In the genomic region with DNA sequence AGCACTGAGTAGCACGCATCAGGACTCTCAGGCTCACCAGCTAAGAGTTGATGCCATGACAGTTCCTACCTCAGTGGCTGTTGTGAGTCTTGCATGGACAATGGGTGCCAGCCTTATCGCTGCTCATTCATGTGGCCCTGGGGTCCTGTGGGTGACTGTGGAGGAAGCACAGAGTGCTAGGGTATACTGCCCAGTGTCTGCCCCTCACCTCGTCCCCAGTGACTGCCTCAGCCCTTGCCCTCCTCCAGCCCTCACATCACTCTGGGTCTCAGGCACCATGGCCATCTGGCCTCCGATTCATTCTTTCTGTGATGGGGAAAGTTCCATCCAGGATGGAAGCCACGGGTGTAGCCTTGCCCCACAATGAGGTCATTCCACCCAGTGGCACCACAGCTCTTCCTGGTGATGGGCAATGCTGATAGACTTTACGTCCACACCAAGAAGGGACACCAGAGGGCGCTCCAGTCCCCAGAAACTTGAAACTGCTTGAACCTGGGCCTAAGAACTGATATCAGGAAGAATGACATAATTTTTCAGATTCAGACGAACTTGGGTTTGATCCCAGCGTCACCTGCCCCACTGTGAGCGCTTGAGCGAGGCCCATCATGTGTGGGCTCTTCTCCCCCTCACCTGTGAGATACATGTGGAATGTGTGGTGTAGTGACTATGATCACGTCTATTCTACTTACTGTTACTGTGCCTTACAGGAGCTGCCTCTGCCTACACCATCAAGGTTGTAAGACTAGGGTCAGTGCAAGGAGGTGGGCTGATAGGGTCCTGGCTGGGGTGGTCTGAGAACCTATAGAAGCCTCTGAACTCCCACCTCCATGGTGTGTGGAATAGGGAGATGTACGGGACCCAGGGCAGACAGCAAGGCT, we compare ENCODE assay signal across 9 mouse cellular contexts. TPM values are rescaled to one million over a fixed set of nuclear protein-coding genes. Genes with fewer than 3 reads are reported as not detected.
A peak's percentile ranks its signal among the peaks of the same experiment; 100 is the strongest.
DNase-seq lines count a peak whose midpoint lies in the region; ATAC-seq lines count a peak whose summit lies in the region.
"Had no signal": no experiment of that assay in that cellular context is flagged by ENCODE, and none has a peak within 500 bp of the region (broad histone marks: within the 10 kb centered on the region; RNA-seq: fewer than 3 reads in every experiment).

No protein-coding gene starts in this region.

- 38% methylated on average over 13 of the region's 13 CpGs for WGBS in limb, embryonic 11.5 days

- no peak overlapping the region for H3K4me3 ChIP-seq in limb, embryonic 11.5 days (ENCODE audit: low read depth, low read length)
- H3K4me3 ChIP-seq: embryonic facial prominence, embryonic 12.5 days had no signal

- no peak overlapping the region for H3K27ac ChIP-seq in limb, embryonic 11.5 days (replicated peaks; ENCODE audit: low read depth, low read length)
- H3K27ac ChIP-seq: embryonic facial prominence, embryonic 12.5 days had no signal

- DNase-seq in 3134 (ENCODE audit: extremely low read depth, insufficient read length, low spot score) = peak; percentile 54
- DNase-seq in ZHBTc4 (ENCODE audit: low read depth, low spot score) = peak; percentile 78
- peak; percentile 83 to 87 for DNase-seq in cerebellum, postnatal 4 days (ENCODE audit: low spot score in 2 of 2)
- peak; percentile 68 to 69 for DNase-seq in gastrocnemius, adult 8-10 months (ENCODE audit: low spot score in 2 of 2)
- peak; percentile 84 for DNase-seq in kidney, adult 18-20 months
- peak; percentile 88 for DNase-seq in limb, embryonic 11.5 days (ENCODE audit: low spot score)
- DNase-seq in naive thymus-derived CD4-positive, alpha-beta T cell, adult 2 months (ENCODE audit: low read depth) = peak; percentile 85
- DNase-seq in spleen, postnatal 4 days (ENCODE audit: low spot score in 2 of 2) = peak; percentile 80 to 94

- no peak for ATAC-seq in limb, embryonic 11.5 days (ENCODE audit: insufficient number of reproducible peaks, low FRiP score, low TSS enrichment, low read depth)

- H3K4me2 ChIP-seq in limb, embryonic 11.5 days (ENCODE audit: low read depth, severe bottlenecking) = no peak overlapping the region
- H3K4me2 ChIP-seq: embryonic facial prominence, embryonic 12.5 days had no signal

- H3K4me1 ChIP-seq in limb, embryonic 11.5 days (ENCODE audit: control insufficient read depth, insufficient read depth, low read length) = no peaks in the 10 kb centered on the region
- H3K4me1 ChIP-seq: embryonic facial prominence, embryonic 12.5 days had no signal

- H3K36me3 ChIP-seq in limb, embryonic 11.5 days (ENCODE audit: control insufficient read depth, insufficient read depth, low read length) = no peaks in the 10 kb centered on the region; the same call in 1 of the 2 replicates

- no peaks in the 10 kb centered on the region for H3K9me3 ChIP-seq in limb, embryonic 11.5 days (ENCODE audit: control insufficient read depth, low read length)
- H3K9me3 ChIP-seq: embryonic facial prominence, embryonic 12.5 days had no signal

- H3K27me3 ChIP-seq in limb, embryonic 11.5 days (ENCODE audit: control insufficient read depth, insufficient read depth, low read length) = 0 out of 2 replicates have a peak, but pooled peaks cover 2% of the 10 kb centered on the region

- H3K9ac ChIP-seq in limb, embryonic 11.5 days (ENCODE audit: low read length) = no peak overlapping the region
- H3K9ac ChIP-seq: embryonic facial prominence, embryonic 12.5 days had no signal

RNA-seq across cellular contexts. Expression of gene Gsn, which starts 32.8 kb away (rescaled TPM):
- total RNA-seq in gastrocnemius, adult 8-10 months (2022) = 100 to 1,000 TPM; 276 to 604 (median 428) TPM
- 26.0 and 31.8 TPM in 2 replicates for polyA plus RNA-seq in limb, embryonic 11.5 days (2014; fragmentation: Nextera tagmentation; extraction: Ambion mirVana)

RNA-seq across cellular contexts. Expression of gene Stom, which starts 47.8 kb away (rescaled TPM):
- 10 to 100 TPM; 25.3 to 27.8 (median 26.6) TPM for total RNA-seq in gastrocnemius, adult 8-10 months (2022)
- polyA plus RNA-seq in limb, embryonic 11.5 days (2014; fragmentation: Nextera tagmentation; extraction: Ambion mirVana) = 10.9 and 12.0 TPM in 2 replicates
